Mouse (Mus musculus) MEL (cell line): ENCODE measurements around the gene Vps26a. TPM values are rescaled to one million over a fixed set of nuclear protein-coding genes. Genes with fewer than 3 reads are reported as not detected.
A peak's percentile ranks its signal among the peaks of the same experiment; 100 is the strongest.

Source experiments
- DNase-seq: peaks from one replicate; pipeline ENCODE4 v3.0.0; 2011; ENCODE audit warnings: low read depth, low spot score
- H3K27ac ChIP-seq: 2 replicates; pipeline ENCODE4 v1.5.1; 2012; ENCODE audit warnings: low read depth, mild to moderate bottlenecking, control low read depth, low read length, moderate library complexity; ENCODE audit not compliant: control insufficient read depth
- H3K27me3 ChIP-seq, 2 experiments: fragments of 150-350 bp in 1 of 2; sonication (generic) in 1 of 2; 2 replicates each; pipeline ENCODE4 v1.6.1; 2012; ENCODE audit warnings: low read length in 2 of 2, mild to moderate bottlenecking in 2 of 2, improper control_type of control experiment in 1 of 2, moderate library complexity in 1 of 2; ENCODE audit not compliant: insufficient read depth in 2 of 2, control insufficient read depth in 1 of 2
- H3K36me3 ChIP-seq, 2 experiments: 2 replicates each; pipeline ENCODE4 v1.6.1; 2012 to 2014; ENCODE audit warnings: low read length in 2 of 2, improper control_type of control experiment in 1 of 2, inconsistent platforms in 1 of 2, mild to moderate bottlenecking in 1 of 2; ENCODE audit not compliant: insufficient read depth in 2 of 2, control insufficient read depth in 1 of 2
- H3K4me1 ChIP-seq, 2 experiments: fragments of 150-350 bp in 1 of 2; sonication (generic) in 1 of 2; 2 replicates each; pipeline ENCODE4 v1.6.1; 2012; ENCODE audit warnings: low read length in 2 of 2, improper control_type of control experiment in 1 of 2, mild to moderate bottlenecking in 1 of 2; ENCODE audit not compliant: insufficient read depth in 2 of 2, control insufficient read depth in 1 of 2
- H3K4me3 ChIP-seq, 2 experiments: fragments of 150-350 bp in 1 of 2; sonication (generic) in 1 of 2; 2 replicates each; pipeline ENCODE4 v1.5.1; 2012; ENCODE audit warnings: low read depth in 2 of 2, low read length in 2 of 2, mild to moderate bottlenecking in 2 of 2, moderate library complexity in 2 of 2, control low read depth in 1 of 2, improper control_type of control experiment in 1 of 2; ENCODE audit not compliant: control insufficient read depth in 1 of 2, insufficient read depth in 1 of 2
- H3K79me2 ChIP-seq: 2 replicates; pipeline ENCODE4 v1.6.1; 2012; ENCODE audit warnings: mild to moderate bottlenecking, low read length, moderate library complexity; ENCODE audit not compliant: control insufficient read depth, poor library complexity, insufficient read depth
- H3K9ac ChIP-seq: 2 replicates; pipeline ENCODE4 v1.6.1; 2012; ENCODE audit warnings: low read depth, mild to moderate bottlenecking, control low read depth, low read length, moderate library complexity; ENCODE audit not compliant: control insufficient read depth, poor library complexity, severe bottlenecking
- H3K9me3 ChIP-seq: fragments of 150-350 bp; sonication (generic); replicated peaks from 2 replicates; pipeline ENCODE4 v1.6.1; 2012; ENCODE audit warnings: mild to moderate bottlenecking, low read length, improper control_type of control experiment, moderate library complexity; ENCODE audit not compliant: insufficient read depth
- CHD2 ChIP-seq: IDR thresholded peaks from 2 replicates; pipeline ENCODE4 v1.6.1; 2011; ENCODE audit warnings: low read length, improper control_type of control experiment
- E2F4 ChIP-seq: IDR thresholded peaks from 2 replicates; pipeline ENCODE4 v1.6.1; 2011; ENCODE audit warnings: low read depth, low read length, improper control_type of control experiment, borderline replicate concordance
- ELF1 ChIP-seq: IDR thresholded peaks from 2 replicates; pipeline ENCODE4 v1.6.1; 2014; ENCODE audit warnings: low read depth, mild to moderate bottlenecking, inconsistent platforms, low read length, improper control_type of control experiment, moderate library complexity
- EP300 ChIP-seq, 2 experiments: IDR thresholded peaks; 2 replicates each; pipeline ENCODE4 v1.6.1; 2011; ENCODE audit warnings: improper control_type of control experiment in 2 of 2, low read length in 2 of 2, low read depth in 1 of 2, mild to moderate bottlenecking in 1 of 2
- ETS1 ChIP-seq: IDR thresholded peaks from 2 replicates; pipeline ENCODE4 v1.6.1; 2012; ENCODE audit warnings: low read depth, mild to moderate bottlenecking, inconsistent platforms, low read length, improper control_type of control experiment, moderate library complexity
- GABPA ChIP-seq: IDR thresholded peaks from 2 replicates; pipeline ENCODE4 v1.6.1; 2012; ENCODE audit warnings: low read depth, mild to moderate bottlenecking, inconsistent platforms, low read length, improper control_type of control experiment, moderate library complexity
- GATA1 ChIP-seq: IDR thresholded peaks from 2 replicates; pipeline ENCODE4 v1.6.1; 2011; ENCODE audit warnings: low read depth, low read length, improper control_type of control experiment
- HCFC1 ChIP-seq: IDR thresholded peaks from 2 replicates; pipeline ENCODE4 v1.6.1; 2012; ENCODE audit warnings: low read depth, mild to moderate bottlenecking, inconsistent platforms, low read length, improper control_type of control experiment, moderate library complexity
- JUND ChIP-seq: IDR thresholded peaks from 2 replicates; pipeline ENCODE4 v1.6.1; 2011; ENCODE audit warnings: low read depth, mild to moderate bottlenecking, improper control_type of control experiment, low read length
- KAT2A ChIP-seq: conservative IDR thresholded peaks from 2 replicates; pipeline ENCODE4 v1.6.1; 2012; ENCODE audit warnings: low read depth, low read length, improper control_type of control experiment, inconsistent platforms
- MAX ChIP-seq: IDR thresholded peaks from 2 replicates; pipeline ENCODE4 v1.6.1; 2011; ENCODE audit warnings: low read length, improper control_type of control experiment
- MAZ ChIP-seq: IDR thresholded peaks from 2 replicates; pipeline ENCODE4 v1.6.1; 2012; ENCODE audit warnings: low read depth, mild to moderate bottlenecking, inconsistent platforms, low read length, improper control_type of control experiment
- MYC ChIP-seq: IDR thresholded peaks from 2 replicates; pipeline ENCODE4 v1.6.1; 2011; ENCODE audit warnings: low read depth, mild to moderate bottlenecking, low read length, improper control_type of control experiment, moderate library complexity
- NELFE ChIP-seq: IDR thresholded peaks from 2 replicates; pipeline ENCODE4 v1.6.1; 2011; ENCODE audit warnings: low read depth, low read length, improper control_type of control experiment
- NRF1 ChIP-seq: IDR thresholded peaks from 2 replicates; pipeline ENCODE4 v1.6.1; 2014; ENCODE audit warnings: low read depth, mild to moderate bottlenecking, inconsistent platforms, low read length, improper control_type of control experiment, moderate library complexity; ENCODE audit not compliant: poor library complexity, insufficient read depth, severe bottlenecking
- POLR2A ChIP-seq, 2 experiments: IDR thresholded peaks; 2 replicates each; pipeline ENCODE4 v1.6.1; 2011 to 2012; ENCODE audit warnings: low read length in 2 of 2, mild to moderate bottlenecking in 2 of 2, control low read depth in 1 of 2, improper control_type of control experiment in 1 of 2, low read depth in 1 of 2, moderate library complexity in 1 of 2; ENCODE audit not compliant: control insufficient read depth in 1 of 2, insufficient read depth in 1 of 2, poor library complexity in 1 of 2
- POLR2AphosphoS2 ChIP-seq: IDR thresholded peaks from 2 replicates; pipeline ENCODE4 v1.6.1; 2011; ENCODE audit warnings: low read length, improper control_type of control experiment
- POLR2AphosphoS5 ChIP-seq: IDR thresholded peaks from 2 replicates; pipeline ENCODE4 v1.6.1; 2012; ENCODE audit warnings: low read depth, borderline replicate concordance, mild to moderate bottlenecking, inconsistent platforms, low read length, moderate library complexity, mixed read lengths
- SIN3A ChIP-seq: IDR thresholded peaks from 2 replicates; pipeline ENCODE4 v1.6.1; 2012; ENCODE audit warnings: low read length, improper control_type of control experiment, inconsistent platforms
- TAL1 ChIP-seq: IDR thresholded peaks from 2 replicates; pipeline ENCODE4 v1.6.1; 2012; ENCODE audit warnings: mild to moderate bottlenecking, inconsistent platforms, low read length, moderate library complexity, mixed read lengths
- TBP ChIP-seq: IDR thresholded peaks from 2 replicates; pipeline ENCODE4 v1.8.0; 2011; ENCODE audit warnings: low read depth, low read length, improper control_type of control experiment
- TCF12 ChIP-seq: IDR thresholded peaks from 2 replicates; pipeline ENCODE4 v1.6.1; 2014; ENCODE audit warnings: low read depth, mild to moderate bottlenecking, inconsistent platforms, low read length, improper control_type of control experiment, moderate library complexity
- UBTF ChIP-seq: IDR thresholded peaks from 2 replicates; pipeline ENCODE4 v1.6.1; 2012; ENCODE audit warnings: low read depth, mild to moderate bottlenecking, inconsistent platforms, low read length, improper control_type of control experiment, moderate library complexity, borderline replicate concordance; ENCODE audit not compliant: insufficient read depth
- USF2 ChIP-seq, 2 experiments: IDR thresholded peaks; 2 replicates each; pipeline ENCODE4 v1.6.1; 2011 to 2012; ENCODE audit warnings: improper control_type of control experiment in 2 of 2, low read length in 2 of 2, borderline replicate concordance in 1 of 2, inconsistent platforms in 1 of 2, low read depth in 1 of 2, mild to moderate bottlenecking in 1 of 2; ENCODE audit not compliant: insufficient read depth in 1 of 2
- ZC3H11A ChIP-seq: IDR thresholded peaks from 2 replicates; pipeline ENCODE4 v1.6.1; 2012; ENCODE audit warnings: low read depth, mild to moderate bottlenecking, inconsistent platforms, low read length, improper control_type of control experiment
- ZKSCAN1 ChIP-seq: IDR thresholded peaks from 2 replicates; pipeline ENCODE4 v1.6.1; 2012; ENCODE audit warnings: low read depth, mild to moderate bottlenecking, inconsistent platforms, low read length, improper control_type of control experiment, moderate library complexity
- ZMIZ1 ChIP-seq: IDR thresholded peaks from 2 replicates; pipeline ENCODE4 v1.6.1; 2012; ENCODE audit warnings: low read depth, mild to moderate bottlenecking, inconsistent platforms, low read length, improper control_type of control experiment, moderate library complexity
- ZNF384 ChIP-seq: IDR thresholded peaks from 2 replicates; pipeline ENCODE4 v1.6.1; 2012; ENCODE audit warnings: low read depth, mild to moderate bottlenecking, inconsistent platforms, low read length, improper control_type of control experiment
- polyA plus RNA-seq, 2 experiments: library from polyadenylated mRNA; stranded (reverse) in 1 of 2; unstranded in 1 of 2; fragments of >175 nt in 1 of 2; fragments of >200 nt in 1 of 2; gene quantifications; 2 replicates each; pipeline versions ENCODE4 v1.2.1 to v1.2.4; 2012; ENCODE audit warnings: low replicate concordance in 2 of 2, low read depth in 1 of 2; ENCODE audit not compliant: insufficient read length in 2 of 2, insufficient read depth in 1 of 2, missing spikeins in 1 of 2
- total RNA-seq: library from RNA; depleted of rRNA; stranded (reverse); fragments of 300-350 nt; gene quantifications from 2 replicates; pipeline ENCODE4 v1.2.3, GENCODE M21; 2012

Vps26a gene
- total and polyA plus RNA-seq, 3 experiments = 34.2 to 64.1 TPM; not detected in 1

- Histone ChIP-seq H3K79me2 (peaks cover 57% of the 10 kb centered on the region), H3K4me3 (peak overlapping the region; percentile 48 to 72), H3K9me3 (no peaks in the 10 kb centered on the region), H3K4me1 (peaks cover 16 to 47% of the 10 kb centered on the region in 2 experiments), H3K27ac (peak overlapping the region; percentile 94), H3K36me3 (peaks cover 3 to 53% of the 10 kb centered on the region in 2 experiments; a peak in 3 of 4 replicates), H3K9ac (peak overlapping the region; percentile 63), H3K27me3 (no peaks in the 10 kb centered on the region)
- DNase-seq = peak; percentile 66
- TF ChIP-seq MAZ = no peak
- no peak for TF ChIP-seq ZKSCAN1
- TF ChIP-seq USF2 (IDR thresholded peaks at IDR 0.05; ENCODE audit: borderline replicate concordance in 1 of 2, insufficient read depth in 1 of 2, low read depth in 1 of 2, low read length in 2 of 2) = no peak
- no peak for TF ChIP-seq JUND
- no peak for TF ChIP-seq POLR2AphosphoS5
- 0 out of 2 replicates have a peak, but pooled peaks have one; percentile 12 for TF ChIP-seq KAT2A
- TF ChIP-seq ETS1 = peak; percentile 84
- TF ChIP-seq NELFE = no peak; the same call in 1 of the 2 replicates
- 0 out of 2 replicates have a peak, but pooled peaks have one; percentile 22 for TF ChIP-seq ZNF384
- TF ChIP-seq POLR2A (IDR thresholded peaks at IDR 0.05; ENCODE audit: control insufficient read depth in 1 of 2, insufficient read depth in 1 of 2, low read depth in 1 of 2, low read length in 2 of 2, poor library complexity in 1 of 2) = peak in 1 of 2 experiments; percentile 26; a peak in 2 of 4 replicates
- no peak for TF ChIP-seq UBTF
- TF ChIP-seq SIN3A = peak; percentile 63
- TF ChIP-seq ZC3H11A = no peak
- TF ChIP-seq NRF1 = no peak
- 0 out of 2 replicates have a peak, but pooled peaks have one; percentile 21 for TF ChIP-seq MYC
- no peak for TF ChIP-seq POLR2AphosphoS2
- TF ChIP-seq TBP = peak; percentile 1; the same call in 1 of the 2 replicates
- TF ChIP-seq EP300 (IDR thresholded peaks at IDR 0.05; ENCODE audit: low read depth in 1 of 2, low read length in 2 of 2) = peak; percentile 77 to 83
- no peak for TF ChIP-seq ELF1
- TF ChIP-seq E2F4 = 0 out of 2 replicates have a peak, but pooled peaks have one; percentile 34
- no peak for TF ChIP-seq HCFC1
- TF ChIP-seq GABPA = no peak
- 0 out of 2 replicates have a peak, but pooled peaks have one; percentile 19 for TF ChIP-seq MAX
- no peak for TF ChIP-seq CHD2
- TF ChIP-seq ZMIZ1 = 0 out of 2 replicates have a peak, but pooled peaks have one; percentile 6
- TF ChIP-seq TAL1 = peak; percentile 66
- TF ChIP-seq GATA1 = peak; percentile 84
- TF ChIP-seq TCF12 = peak; percentile 86
These were observed 17.4 kb upstream of the Vps26a start for GRCm38 (mm10) chr10:62503836-62504628.
